ENCODE assay signal across 25 mouse cellular contexts in genomic region chr1:178769988-178770387, GRCm38 (mm10).
A peak's percentile ranks its signal among the peaks of the same experiment; 100 is the strongest.
DNase-seq lines count a peak whose midpoint lies in the region; ATAC-seq and TF ChIP-seq lines count a peak whose summit lies in the region.
"Had no signal": no experiment of that assay in that cellular context is flagged by ENCODE, and none has a peak within 500 bp of the region (broad histone marks: within the 10 kb centered on the region; RNA-seq: fewer than 3 reads in every experiment).

No protein-coding gene starts in this region.

- DNase-seq in cerebellum, postnatal 10 days, result peak; percentile 18 to 23
- no peak for DNase-seq in cerebellum, postnatal 14 days
- no peak for DNase-seq in heart, adult 9 months (ENCODE audit: low spot score in 2 of 2)
- DNase-seq in kidney, postnatal 25 days, result no peak
- DNase-seq: adrenal gland, adult 2 months; adrenal gland, postnatal 14 days; cerebellum, adult 11 months; cerebellum, adult 2 months; cerebellum, adult 9-11 months; forebrain, postnatal 0 days; gastrocnemius, postnatal 25 days; heart, postnatal 10 days; heart, postnatal 36 days; kidney, adult 11 months; kidney, adult 8-10 months had no signal

- no peaks in the 10 kb centered on the region for H3K27me3 ChIP-seq in heart, embryonic 13.5 days (replicated peaks)
- H3K27me3 ChIP-seq in intestine, embryonic 16.5 days (replicated peaks; ENCODE audit: control insufficient read depth, insufficient read depth, low read length), result no peaks in the 10 kb centered on the region
- no peaks in the 10 kb centered on the region for H3K27me3 ChIP-seq in intestine, postnatal 0 days (replicated peaks; ENCODE audit: control insufficient read depth, insufficient read depth, low read length)
- H3K27me3 ChIP-seq: embryonic facial prominence, embryonic 12.5 days; embryonic facial prominence, embryonic 15.5 days; heart, embryonic 15.5 days had no signal

- H3K36me3 ChIP-seq in heart, embryonic 13.5 days, result no peaks in the 10 kb centered on the region; the same call in 1 of the 2 replicates
- H3K36me3 ChIP-seq in intestine, embryonic 16.5 days (ENCODE audit: control insufficient read depth, insufficient read depth, low read length), result no peaks in the 10 kb centered on the region
- no peaks in the 10 kb centered on the region for H3K36me3 ChIP-seq in intestine, postnatal 0 days (ENCODE audit: control insufficient read depth, insufficient read depth)
- H3K36me3 ChIP-seq: embryonic facial prominence, embryonic 12.5 days; embryonic facial prominence, embryonic 15.5 days; heart, embryonic 15.5 days had no signal

- WGBS in heart, embryonic 13.5 days, result 36% methylated on average over 6 of the region's 6 CpGs
- WGBS in intestine, embryonic 16.5 days, result 56% methylated on average over 6 of the region's 6 CpGs
- WGBS in intestine, postnatal 0 days, result 46% methylated on average over 6 of the region's 6 CpGs

- no peak overlapping the region for H3K4me2 ChIP-seq in heart, embryonic 13.5 days
- H3K4me2 ChIP-seq in intestine, embryonic 16.5 days (ENCODE audit: low read depth, low read length), result no peak overlapping the region
- no peak overlapping the region for H3K4me2 ChIP-seq in intestine, postnatal 0 days (replicated peaks; ENCODE audit: low read depth)
- H3K4me2 ChIP-seq: embryonic facial prominence, embryonic 12.5 days; embryonic facial prominence, embryonic 15.5 days; heart, embryonic 11.5 days; heart, embryonic 15.5 days; hindbrain, embryonic 14.5 days had no signal

- ATAC-seq in heart, embryonic 13.5 days (ENCODE audit: extremely low read depth, insufficient number of reproducible peaks, low FRiP score, low TSS enrichment), result no peak
- peak; percentile 44 for ATAC-seq in intestine, embryonic 16.5 days
- ATAC-seq in intestine, postnatal 0 days, result no peak
- peak; percentile 52; the same call in 1 of the 2 replicates for ATAC-seq in megakaryocyte progenitor cell, adult 5-6 weeks (replicated peaks; ENCODE audit: poor library complexity)
- ATAC-seq: forebrain, embryonic 14.5 days had no signal

- 0 out of 2 replicates have a peak overlapping the region, but pooled peaks have one; percentile 16 for H3K27ac ChIP-seq in heart, embryonic 13.5 days (replicated peaks)
- H3K27ac ChIP-seq in intestine, embryonic 16.5 days (ENCODE audit: low read length), result no peak overlapping the region
- no peak overlapping the region for H3K27ac ChIP-seq in intestine, postnatal 0 days (ENCODE audit: low read depth, low read length)
- H3K27ac ChIP-seq: embryonic facial prominence, embryonic 12.5 days; embryonic facial prominence, embryonic 15.5 days; heart, embryonic 15.5 days; hindbrain, embryonic 14.5 days had no signal

- H3K4me3 ChIP-seq in heart, embryonic 13.5 days, result no peak overlapping the region
- no peak overlapping the region for H3K4me3 ChIP-seq in intestine, embryonic 16.5 days (ENCODE audit: low read length)
- no peak overlapping the region for H3K4me3 ChIP-seq in intestine, postnatal 0 days (ENCODE audit: low read depth, low read length)
- H3K4me3 ChIP-seq: embryonic facial prominence, embryonic 12.5 days; embryonic facial prominence, embryonic 15.5 days; heart, embryonic 15.5 days had no signal

- H3K9me3 ChIP-seq in heart, embryonic 13.5 days, result no peaks in the 10 kb centered on the region
- H3K9me3 ChIP-seq in intestine, embryonic 16.5 days (ENCODE audit: control insufficient read depth, low read length), result no peaks in the 10 kb centered on the region
- no peaks in the 10 kb centered on the region for H3K9me3 ChIP-seq in intestine, postnatal 0 days (ENCODE audit: control insufficient read depth)
- H3K9me3 ChIP-seq: embryonic facial prominence, embryonic 12.5 days; embryonic facial prominence, embryonic 15.5 days; heart, embryonic 15.5 days had no signal

- no peak overlapping the region for H3K9ac ChIP-seq in heart, embryonic 13.5 days
- no peak overlapping the region for H3K9ac ChIP-seq in intestine, embryonic 16.5 days (ENCODE audit: low read depth, low read length)
- no peak overlapping the region for H3K9ac ChIP-seq in intestine, postnatal 0 days (ENCODE audit: low read depth, low read length)
- H3K9ac ChIP-seq: embryonic facial prominence, embryonic 12.5 days; embryonic facial prominence, embryonic 15.5 days; forebrain, postnatal 0 days; heart, embryonic 15.5 days; hindbrain, embryonic 14.5 days had no signal

- H3K4me1 ChIP-seq in heart, embryonic 13.5 days, result peaks cover 37% of the 10 kb centered on the region
- H3K4me1 ChIP-seq in intestine, embryonic 16.5 days (ENCODE audit: control insufficient read depth, insufficient read depth, low read length), result no peaks in the 10 kb centered on the region
- no peaks in the 10 kb centered on the region for H3K4me1 ChIP-seq in intestine, postnatal 0 days (replicated peaks; ENCODE audit: control insufficient read depth, insufficient read depth, low read length)
- H3K4me1 ChIP-seq: embryonic facial prominence, embryonic 12.5 days; embryonic facial prominence, embryonic 15.5 days had no signal

- TF ChIP-seq CTCF in intestine, postnatal 0 days (IDR thresholded peaks at IDR 0.05; ENCODE audit: low read depth), result no peak

Comparison
In these comparisons a context has a peak if more than half of its experiments do, and no peak if none do; other contexts are left out.
1. DNase-seq: peak in cerebellum, postnatal 10 days (2 of 2); none in cerebellum, postnatal 14 days (0 of 2), heart, adult 9 months (0 of 2) and kidney, postnatal 25 days (0 of 2).
2. ATAC-seq: peak in intestine, embryonic 16.5 days (single experiment) and megakaryocyte progenitor cell, adult 5-6 weeks (single experiment); none in heart, embryonic 13.5 days (single experiment) and intestine, postnatal 0 days (single experiment).